In genomic region chr11:17082953-17083352, GRCm38 (mm10) we compare ENCODE assay signal across 8 mouse cellular contexts. TPM values are rescaled to one million over a fixed set of nuclear protein-coding genes. Genes with fewer than 3 reads are reported as not detected.
DNase-seq lines count a peak whose midpoint lies in the region; ATAC-seq and TF ChIP-seq lines count a peak whose summit lies in the region.

No protein-coding gene starts in this region.

- H3K27me3 ChIP-seq in kidney, embryonic 15.5 days: no peaks in the 10 kb centered on the region
- no peaks in the 10 kb centered on the region for H3K27me3 ChIP-seq in midbrain, embryonic 12.5 days
- H3K27me3 ChIP-seq in heart, embryonic 10.5 days (ENCODE audit: insufficient read depth, poor library complexity, severe bottlenecking): no peaks in the 10 kb centered on the region

- DNase-seq in layer of hippocampus, adult 11-12 months (ENCODE audit: low spot score): peak; percentile 39
- no peak for DNase-seq in layer of hippocampus, postnatal 25 days (ENCODE audit: extremely low spot score in 1 of 2, low spot score in 1 of 2)
- peak; percentile 25 for DNase-seq in ES-E14 (ENCODE audit: low read depth, low spot score)
- peak; percentile 58 for DNase-seq in adipocyte (ENCODE audit: low spot score)
- no peak for DNase-seq in heart, embryonic 10.5 days (ENCODE audit: low spot score)

- no peak overlapping the region for H3K4me2 ChIP-seq in kidney, embryonic 15.5 days
- H3K4me2 ChIP-seq in midbrain, embryonic 12.5 days (replicated peaks): no peak overlapping the region

- in situ Hi-C loops in ES-E14 (cut with MboI; ENCODE audit: low sequenced_read_pairs in 2 of 2, unreplicated experiment in 2 of 2): no loop called here

- no peak overlapping the region for H3K9ac ChIP-seq in ES-E14 (ENCODE audit: insufficient read depth, low read depth, low read length, poor library complexity, severe bottlenecking)
- H3K9ac ChIP-seq in kidney, embryonic 15.5 days: no peak overlapping the region
- no peak overlapping the region for H3K9ac ChIP-seq in midbrain, embryonic 12.5 days (replicated peaks)

- H3K9me3 ChIP-seq in ES-E14 (ENCODE audit: control insufficient read depth, insufficient read depth, low read depth, low read length): no peaks in the 10 kb centered on the region
- no peaks in the 10 kb centered on the region for H3K9me3 ChIP-seq in kidney, embryonic 15.5 days (replicated peaks)
- H3K9me3 ChIP-seq in midbrain, embryonic 12.5 days: no peaks in the 10 kb centered on the region
- H3K9me3 ChIP-seq in heart, embryonic 10.5 days: no peaks in the 10 kb centered on the region

- 37% methylated on average over 2 of the region's 2 CpGs for WGBS in kidney, embryonic 15.5 days
- 61% methylated on average over 2 of the region's 2 CpGs for WGBS in midbrain, embryonic 12.5 days
- WGBS in heart, embryonic 10.5 days: 60% methylated on average over 2 of the region's 2 CpGs

- ATAC-seq in kidney, embryonic 15.5 days (replicated peaks; ENCODE audit: low FRiP score): peak; percentile 53
- peak; percentile 42; the same call in 1 of the 2 replicates for ATAC-seq in midbrain, embryonic 12.5 days (ENCODE audit: low FRiP score, low read depth)
- no peak for ATAC-seq in activated CD4-positive, CD25-positive, alpha-beta regulatory T cell, adult 4 months

- no peak overlapping the region for H3K4me3 ChIP-seq in ES-E14 (ENCODE audit: insufficient read depth in 1 of 2, low read depth in 1 of 2, low read length in 2 of 2, poor library complexity in 1 of 2, severe bottlenecking in 1 of 2)
- H3K4me3 ChIP-seq in kidney, embryonic 15.5 days (replicated peaks): no peak overlapping the region
- no peak overlapping the region for H3K4me3 ChIP-seq in midbrain, embryonic 12.5 days
- H3K4me3 ChIP-seq in heart, embryonic 10.5 days: no peak overlapping the region

- H3K36me3 ChIP-seq in ES-E14 (ENCODE audit: control insufficient read depth, insufficient read depth, low read length, poor library complexity, severe bottlenecking): no peaks in the 10 kb centered on the region
- H3K36me3 ChIP-seq in kidney, embryonic 15.5 days: 0 out of 2 replicates have a peak, but pooled peaks cover 6% of the 10 kb centered on the region
- 0 out of 2 replicates have a peak, but pooled peaks cover 4% of the 10 kb centered on the region for H3K36me3 ChIP-seq in midbrain, embryonic 12.5 days
- no peaks in the 10 kb centered on the region for H3K36me3 ChIP-seq in heart, embryonic 10.5 days

- H3K4me1 ChIP-seq in ES-E14 (ENCODE audit: control insufficient read depth in 2 of 2, insufficient read depth in 2 of 2, low read length in 2 of 2, poor library complexity in 1 of 2): no peaks in the 10 kb centered on the region
- peaks cover 7% of the 10 kb centered on the region; the same call in 1 of the 2 replicates for H3K4me1 ChIP-seq in kidney, embryonic 15.5 days
- no peaks in the 10 kb centered on the region for H3K4me1 ChIP-seq in midbrain, embryonic 12.5 days
- H3K4me1 ChIP-seq in heart, embryonic 10.5 days: no peaks in the 10 kb centered on the region

- no peak overlapping the region for H3K27ac ChIP-seq in ES-E14 (ENCODE audit: insufficient read depth, low read depth, low read length, poor library complexity, severe bottlenecking)
- H3K27ac ChIP-seq in kidney, embryonic 15.5 days: no peak overlapping the region
- no peak overlapping the region for H3K27ac ChIP-seq in midbrain, embryonic 12.5 days (replicated peaks)
- H3K27ac ChIP-seq in heart, embryonic 10.5 days: no peak overlapping the region

TF ChIP-seq in ES-E14, 5 proteins besides CTCF, POLR2A, EP300 and RAD21:
- TF ChIP-seq ZC3H11A (IDR thresholded peaks at IDR 0.05; ENCODE audit: borderline replicate concordance, low read depth, low read length) (no peak), CHD2 (IDR thresholded peaks at IDR 0.05; ENCODE audit: low read depth, low read length) (no peak), MAFK (IDR thresholded peaks at IDR 0.05; ENCODE audit: insufficient read depth, low read depth, low read length) (no peak), HCFC1 (IDR thresholded peaks at IDR 0.05; ENCODE audit: borderline replicate concordance, insufficient read depth, low read length) (no peak), ZNF384 (IDR thresholded peaks at IDR 0.05; ENCODE audit: low read depth, low read length) (no peak)

RNA-seq across cellular contexts. Expression of gene Plek, which starts 30.8 kb away (rescaled TPM):
- total RNA-seq in layer of hippocampus, postnatal 25 days (2021): 1 to 10 TPM; 5.1 to 5.2 TPM
- 0.05 and 0.54 TPM in 2 replicates for total RNA-seq in ES-E14 (2012; rRNA removed)
- polyA plus RNA-seq in kidney, embryonic 15.5 days (2015; fragmentation: Nextera tagmentation; extraction: Ambion mirVana): 1.6 and 2.9 TPM in 2 replicates
- 3.9 and 4.7 TPM in 2 replicates for polyA plus RNA-seq in midbrain, embryonic 12.5 days (2016; fragmentation: Nextera tagmentation; extraction: Ambion mirVana)
- polyA plus RNA-seq in heart, embryonic 10.5 days (2016; fragmentation: Nextera tagmentation; extraction: Ambion mirVana): 5.6 and 10.6 TPM in 2 replicates
- 1 to 10 TPM; 4.1 to 10.0 TPM for polyA plus RNA-seq in activated CD4-positive, CD25-positive, alpha-beta regulatory T cell, adult 4 months (2017; shearing (Covaris generic))

RNA-seq across cellular contexts. Expression of gene Cnrip1, which starts 31.6 kb away (rescaled TPM):
- total RNA-seq in layer of hippocampus, postnatal 25 days (2021): 100 to 1,000 TPM; 123 to 132 TPM
- 0.48 and 0.49 TPM in 2 replicates for total RNA-seq in ES-E14 (2012; rRNA removed)
- 30.0 and 34.2 TPM in 2 replicates for polyA plus RNA-seq in kidney, embryonic 15.5 days (2015; fragmentation: Nextera tagmentation; extraction: Ambion mirVana)
- 37.4 and 40.2 TPM in 2 replicates for polyA plus RNA-seq in midbrain, embryonic 12.5 days (2016; fragmentation: Nextera tagmentation; extraction: Ambion mirVana)
- polyA plus RNA-seq in heart, embryonic 10.5 days (2016; fragmentation: Nextera tagmentation; extraction: Ambion mirVana): 7.2 and 12.7 TPM in 2 replicates
- 1 to 10 TPM; 4.5 to 6.6 TPM for polyA plus RNA-seq in activated CD4-positive, CD25-positive, alpha-beta regulatory T cell, adult 4 months (2017; shearing (Covaris generic))

Comparison
In these comparisons a context has a peak if more than half of its experiments do, and no peak if none do; other contexts are left out.
1. DNase-seq: peak in layer of hippocampus, adult 11-12 months (single experiment), ES-E14 (single experiment) and adipocyte (single experiment); none in layer of hippocampus, postnatal 25 days (0 of 2) and heart, embryonic 10.5 days (single experiment).